Mouse (Mus musculus) MEL (cell line): ENCODE data around the gene Nfatc2ip.

Experiments used
- CTCF ChIP-seq, 3 experiments: IDR thresholded peaks in 2 of 3; conservative IDR thresholded peaks in 1 of 3; 2 replicates each; pipeline ENCODE4 v1.5.1; 2011 to 2012; ENCODE audit warnings: low read length in 3 of 3, low read depth in 2 of 3, mild to moderate bottlenecking in 2 of 3, improper control_type of control experiment in 1 of 3, inconsistent platforms in 1 of 3, mixed read lengths in 1 of 3, moderate library complexity in 1 of 3; ENCODE audit not compliant: control insufficient read depth in 1 of 3, insufficient read depth in 1 of 3, poor library complexity in 1 of 3, severe bottlenecking in 1 of 3
- EP300 ChIP-seq, 2 experiments: IDR thresholded peaks; 2 replicates each; pipeline ENCODE4 v1.6.1; 2011; ENCODE audit warnings: improper control_type of control experiment in 2 of 2, low read length in 2 of 2, low read depth in 1 of 2, mild to moderate bottlenecking in 1 of 2
- GATA1 ChIP-seq: IDR thresholded peaks from 2 replicates; pipeline ENCODE4 v1.6.1; 2011; ENCODE audit warnings: low read depth, low read length, improper control_type of control experiment
- KAT2A ChIP-seq: conservative IDR thresholded peaks from 2 replicates; pipeline ENCODE4 v1.6.1; 2012; ENCODE audit warnings: low read depth, low read length, improper control_type of control experiment, inconsistent platforms
- MAX ChIP-seq: IDR thresholded peaks from 2 replicates; pipeline ENCODE4 v1.6.1; 2011; ENCODE audit warnings: low read length, improper control_type of control experiment
- POLR2A ChIP-seq, 2 experiments: IDR thresholded peaks; 2 replicates each; pipeline ENCODE4 v1.6.1; 2011 to 2012; ENCODE audit warnings: low read length in 2 of 2, mild to moderate bottlenecking in 2 of 2, control low read depth in 1 of 2, improper control_type of control experiment in 1 of 2, low read depth in 1 of 2, moderate library complexity in 1 of 2; ENCODE audit not compliant: control insufficient read depth in 1 of 2, insufficient read depth in 1 of 2, poor library complexity in 1 of 2
- POLR2AphosphoS5 ChIP-seq: IDR thresholded peaks from 2 replicates; pipeline ENCODE4 v1.6.1; 2012; ENCODE audit warnings: low read depth, borderline replicate concordance, mild to moderate bottlenecking, inconsistent platforms, low read length, moderate library complexity, mixed read lengths
- ZC3H11A ChIP-seq: IDR thresholded peaks from 2 replicates; pipeline ENCODE4 v1.6.1; 2012; ENCODE audit warnings: low read depth, mild to moderate bottlenecking, inconsistent platforms, low read length, improper control_type of control experiment

DNA sequence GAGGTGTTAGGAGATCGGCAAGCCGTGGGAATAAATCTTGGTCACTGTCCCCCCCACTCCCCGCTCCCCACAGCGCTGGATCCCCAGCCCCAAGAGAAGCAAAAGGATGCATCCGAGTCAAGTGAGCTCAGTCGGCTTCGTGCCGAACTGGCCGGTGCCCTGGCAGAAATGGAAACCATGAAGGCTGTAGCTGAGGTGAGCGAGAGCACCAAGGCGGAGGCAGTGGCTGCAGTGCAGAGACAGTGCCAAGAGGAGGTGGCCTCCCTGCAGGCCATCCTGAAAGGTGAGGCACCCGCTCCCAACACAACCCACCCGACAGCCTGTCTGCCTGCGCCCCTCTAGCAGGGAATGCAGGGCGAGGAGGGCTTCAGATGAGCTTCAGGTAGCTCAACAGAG, 33.0 kb upstream of the Nfatc2ip start:
- no peak for TF ChIP-seq POLR2A (IDR thresholded peaks at IDR 0.05; ENCODE audit: control insufficient read depth in 1 of 2, insufficient read depth in 1 of 2, low read depth in 1 of 2, low read length in 2 of 2, poor library complexity in 1 of 2)
- TF ChIP-seq GATA1: no peak
- no peak for TF ChIP-seq ZC3H11A
- no peak for TF ChIP-seq POLR2AphosphoS5
- TF ChIP-seq EP300 (IDR thresholded peaks at IDR 0.05; ENCODE audit: low read depth in 1 of 2, low read length in 2 of 2): no peak
- no peak for TF ChIP-seq KAT2A
- no peak for TF ChIP-seq CTCF (IDR thresholded peaks at IDR 0.05 in 2 of 3, conservative IDR thresholded peaks at IDR 0.05 in 1 of 3; ENCODE audit: control insufficient read depth in 1 of 3, insufficient read depth in 1 of 3, low read depth in 2 of 3, low read length in 3 of 3, poor library complexity in 1 of 3, severe bottlenecking in 1 of 3)
- no peak for TF ChIP-seq MAX
